Mouse (Mus musculus) right cerebral cortex, postnatal 25 days (tissue): Measurements from ENCODE around the gene Csf3r.
"Not testable (repeated sequence)": the region's sequence is repeated elsewhere in the genome, so short reads cannot be mapped to it uniquely, and the experiment has no call there.

Source experiments
- DNase-seq: peaks from one replicate; pipeline ENCODE4 v3.0.0; 2022

Csf3r gene

DNA sequence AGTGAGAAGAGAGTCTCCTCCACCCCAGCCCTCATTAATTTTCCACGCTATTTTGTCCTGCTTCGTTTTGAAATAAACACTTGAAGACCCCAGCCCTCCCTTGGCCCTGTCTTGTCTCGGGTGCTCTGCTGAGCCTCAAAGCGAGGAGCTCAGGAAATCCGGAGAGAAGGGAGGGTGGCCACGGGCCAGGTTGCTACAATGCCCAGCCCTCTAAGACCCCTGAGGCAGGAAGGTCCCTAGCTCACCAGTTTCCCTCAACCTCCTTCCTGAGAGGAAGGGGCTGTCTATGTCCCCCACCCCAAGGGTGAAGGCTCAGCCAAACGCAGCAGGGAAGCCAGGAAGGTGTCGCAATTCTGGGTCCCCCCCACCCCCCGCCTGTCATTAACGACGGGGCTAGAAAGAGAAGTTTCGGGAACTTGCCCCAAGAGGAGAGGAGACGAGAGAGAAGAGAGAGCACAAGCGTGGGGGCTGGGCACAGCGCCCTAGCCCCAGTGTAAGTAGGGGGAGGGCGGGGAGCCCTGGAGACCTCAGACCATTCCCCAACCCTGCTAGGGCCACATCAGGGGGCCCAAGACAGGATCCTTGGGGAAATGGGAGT, at the start of gene Csf3r:
Csf3r (plus strand) TSS at position 248 of the 598 bp plus-strand sequence.
- DNase-seq, result no peak

DNA sequence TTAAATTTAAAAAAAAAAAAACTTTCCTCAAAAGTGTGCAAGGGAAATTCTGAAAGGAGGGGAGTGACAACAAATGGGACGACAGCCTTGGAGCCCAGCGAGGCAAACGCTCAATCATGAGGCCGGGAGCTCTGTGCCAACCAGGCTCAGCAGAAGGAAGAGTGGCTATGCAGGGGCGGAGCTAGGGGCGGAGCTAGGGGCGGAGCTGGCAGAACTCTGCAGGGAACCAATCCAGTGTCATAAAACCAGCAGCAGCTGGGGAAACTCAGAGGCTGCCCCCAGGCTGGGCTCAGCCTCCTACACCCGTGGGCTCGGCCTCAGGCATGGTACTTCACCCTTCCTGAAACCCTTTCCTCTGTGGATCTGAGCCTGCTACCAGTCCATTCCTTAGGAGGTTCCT, 46.6 kb upstream of the Csf3r start:
- DNase-seq, result no peak

GRCm38 (mm10) chr4:125983279-125983678, 41.1 kb upstream of the Csf3r start:
- DNase-seq, result no peak

GRCm38 (mm10) chr4:125985703-125986102, 38.6 kb upstream of the Csf3r start:
- DNase-seq, result not testable (repeated sequence)

DNA sequence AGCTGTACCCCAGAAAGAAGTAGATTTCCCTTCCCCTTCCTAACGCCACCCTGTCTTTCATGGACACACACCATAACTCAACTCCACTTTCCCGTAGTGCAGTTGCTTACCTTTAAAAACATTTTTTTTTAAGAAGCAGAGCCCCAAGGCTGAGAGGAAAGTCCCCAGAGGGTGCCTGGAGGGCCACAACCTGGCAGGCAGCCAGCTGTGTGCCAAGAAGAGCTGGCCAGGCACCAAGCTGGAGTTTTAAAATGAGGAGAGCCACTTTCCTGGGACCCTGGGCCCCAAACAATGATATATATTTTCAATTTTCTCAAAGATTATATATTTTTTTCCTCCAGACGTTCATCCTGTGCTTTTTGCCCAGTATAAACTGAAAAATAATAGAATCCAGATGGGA, 37.3 kb upstream of the Csf3r start:
- DNase-seq, result no peak

- no peak for DNase-seq
Measured at GRCm38 (mm10) chr4:125989061-125989460, 35.3 kb upstream of the Csf3r start.

GRCm38 (mm10) chr4:125990143-125990542, 34.2 kb upstream of the Csf3r start:
- peak; percentile 48 for DNase-seq

- DNase-seq, result no peak
Measured at GRCm38 (mm10) chr4:125992206-125992605, 32.1 kb upstream of the Csf3r start.

GRCm38 (mm10) chr4:125992906-125993305, 31.4 kb upstream of the Csf3r start:
- DNase-seq, result no peak

GRCm38 (mm10) chr4:125996576-125996975, 27.8 kb upstream of the Csf3r start:
- no peak for DNase-seq

GRCm38 (mm10) chr4:125997826-125998225, 26.5 kb upstream of the Csf3r start:
- DNase-seq, result no peak

DNA sequence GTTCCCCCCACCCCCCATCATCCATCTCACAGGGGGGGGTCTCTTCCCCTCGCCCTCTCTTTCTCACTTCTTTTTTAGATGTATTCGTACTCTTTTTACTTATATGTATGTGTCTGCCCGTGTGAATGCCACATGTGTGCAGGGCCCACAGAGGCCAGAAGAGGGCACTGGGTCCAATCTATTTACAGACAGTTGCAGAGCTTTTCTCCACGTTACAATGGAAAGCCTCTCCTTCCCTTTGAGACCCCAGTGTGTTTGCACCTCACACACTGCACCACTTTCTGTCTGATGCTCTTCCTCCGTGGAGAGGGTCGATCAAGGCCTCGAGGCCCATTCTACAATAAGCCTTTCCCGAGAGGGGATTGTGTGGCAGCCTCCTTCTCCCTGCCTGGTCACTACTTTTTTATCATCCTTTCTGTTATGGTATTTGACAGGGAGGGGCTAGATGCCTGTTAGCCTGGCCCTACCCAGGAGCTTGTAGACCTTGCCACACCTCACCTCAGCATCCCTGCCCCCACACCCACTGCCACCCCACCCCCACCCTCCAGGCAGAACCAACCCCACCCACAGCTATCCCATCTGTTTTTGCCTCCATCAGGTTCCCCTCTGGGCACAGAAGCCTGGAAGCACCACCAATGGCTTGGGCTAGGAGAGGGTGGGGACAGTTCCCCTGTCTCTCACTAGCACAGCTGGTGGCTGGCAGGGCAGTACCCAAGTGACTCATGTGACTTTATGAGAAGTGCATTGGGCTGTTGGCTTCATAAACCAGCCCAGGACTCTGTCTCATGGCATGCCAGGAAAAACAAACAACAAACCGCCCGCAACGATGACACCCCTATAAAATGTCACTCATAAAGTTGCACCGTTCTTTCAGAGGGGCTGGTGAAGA, 22.8 kb upstream of the Csf3r start:
- DNase-seq, result no peak

DNA sequence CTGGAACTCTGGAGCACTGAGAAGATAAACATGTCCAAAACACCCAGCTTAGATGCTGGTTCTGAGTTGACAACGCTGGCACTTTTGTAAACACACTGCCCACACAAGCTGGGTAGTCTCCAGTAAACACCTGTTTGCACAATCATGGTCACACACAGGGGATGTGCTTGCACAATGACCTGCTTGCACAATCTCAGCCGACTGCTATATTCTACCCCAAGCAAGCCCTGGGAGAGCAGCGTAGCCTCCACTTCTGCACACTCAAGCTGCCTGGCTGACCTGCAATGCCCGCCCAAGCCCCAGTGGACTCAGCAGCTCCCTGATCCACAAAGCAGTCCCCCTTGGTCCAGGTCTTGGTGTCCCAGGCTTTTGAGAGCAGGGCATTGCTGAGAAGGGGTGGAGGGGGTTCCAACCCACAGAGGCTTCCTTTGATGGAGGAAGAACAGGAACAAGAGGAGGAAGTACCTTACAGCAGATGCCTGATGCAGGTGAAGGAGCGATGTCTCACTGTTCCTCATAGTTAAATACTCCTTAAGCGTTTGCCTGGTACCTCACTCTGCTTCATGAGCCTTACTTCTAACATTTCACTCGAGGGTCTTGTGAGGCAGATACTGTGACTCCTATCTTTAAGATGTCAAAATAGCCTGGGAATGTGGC, 6.5 kb upstream of the Csf3r start:
- DNase-seq, result no peak

DNA sequence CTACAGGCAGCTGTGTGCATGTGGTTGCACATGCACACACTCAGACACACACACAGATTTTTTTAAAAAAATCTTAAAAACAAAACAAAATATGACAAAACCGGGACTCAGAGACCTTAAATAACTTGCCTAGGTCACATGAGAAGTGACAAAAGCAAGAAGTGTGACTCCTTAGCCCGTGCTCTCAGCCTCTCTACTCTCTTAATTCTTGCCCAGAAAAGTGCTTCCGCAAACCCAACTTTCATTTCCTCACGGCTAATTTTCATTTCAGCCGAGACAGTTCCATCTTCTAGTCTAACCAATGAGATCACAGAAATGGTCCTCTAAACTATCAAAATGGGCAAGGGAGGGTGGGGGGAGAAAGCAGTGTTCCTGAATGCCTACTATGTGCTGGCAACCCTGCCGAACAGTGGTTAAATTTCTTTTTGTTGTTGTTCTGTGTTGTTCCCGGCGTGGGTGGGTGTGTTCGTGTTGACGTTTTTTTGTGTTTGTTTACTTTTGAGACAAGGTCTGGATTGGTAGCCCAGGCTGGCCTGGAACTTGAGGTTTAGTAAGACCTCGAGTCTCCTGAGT, 5.3 kb upstream of the Csf3r start:
- DNase-seq, result no peak

- no peak for DNase-seq
Measured at GRCm38 (mm10) chr4:126025801-126026200, 1.5 kb downstream of the Csf3r start.

DNA sequence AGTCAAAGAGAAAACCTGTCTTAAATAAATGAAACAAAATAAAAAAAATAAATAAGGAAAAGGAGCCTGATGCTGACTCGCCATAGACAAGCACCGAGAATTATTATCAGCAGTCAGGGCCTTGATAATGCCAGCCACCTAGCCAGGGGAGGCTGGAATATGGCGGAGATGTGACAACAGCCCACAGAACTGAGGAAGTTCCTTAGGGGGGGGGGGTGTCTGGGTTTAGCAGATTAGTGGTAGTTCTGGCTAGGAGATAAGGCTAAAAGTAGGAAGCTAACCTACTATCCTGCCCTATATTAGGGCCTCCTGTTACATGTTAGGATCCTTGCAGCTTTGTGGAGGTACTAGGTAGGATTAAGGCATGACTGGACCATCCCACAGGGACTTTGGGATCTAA, 3.6 kb downstream of the Csf3r start:
- no peak for DNase-seq

- no peak for DNase-seq
Measured at GRCm38 (mm10) chr4:126029042-126029441, 4.7 kb downstream of the Csf3r start.

GRCm38 (mm10) chr4:126030705-126031104, 6.4 kb downstream of the Csf3r start:
- no peak for DNase-seq

GRCm38 (mm10) chr4:126035413-126035812, 11.1 kb downstream of the Csf3r start:
- DNase-seq, result no peak

GRCm38 (mm10) chr4:126046851-126047585, 22.7 kb downstream of the Csf3r start, which contains the start of gene Mrps15:
Gene Mrps15, plus strand, starts transcription at chr4:126046925.
- peak; percentile 86 for DNase-seq

- DNase-seq, result peak; percentile 32
Measured at GRCm38 (mm10) chr4:126051617-126052016, 27.3 kb downstream of the Csf3r start.
